Mouse (Mus musculus) embryonic fibroblast, embryonic 13.5 days (primary cell): ENCODE data around the gene Lmod2.

Source experiments
- CTCF ChIP-seq: IDR thresholded peaks from 2 replicates; pipeline ENCODE4 v1.5.1; 2011; ENCODE audit warnings: mild to moderate bottlenecking, control low read depth, low read length, moderate library complexity, borderline replicate concordance; ENCODE audit not compliant: insufficient read depth
- POLR2A ChIP-seq: IDR thresholded peaks from 2 replicates; pipeline ENCODE4 v1.6.1; 2011; ENCODE audit warnings: low read depth, mild to moderate bottlenecking, control low read depth, low read length, moderate library complexity

DNA sequence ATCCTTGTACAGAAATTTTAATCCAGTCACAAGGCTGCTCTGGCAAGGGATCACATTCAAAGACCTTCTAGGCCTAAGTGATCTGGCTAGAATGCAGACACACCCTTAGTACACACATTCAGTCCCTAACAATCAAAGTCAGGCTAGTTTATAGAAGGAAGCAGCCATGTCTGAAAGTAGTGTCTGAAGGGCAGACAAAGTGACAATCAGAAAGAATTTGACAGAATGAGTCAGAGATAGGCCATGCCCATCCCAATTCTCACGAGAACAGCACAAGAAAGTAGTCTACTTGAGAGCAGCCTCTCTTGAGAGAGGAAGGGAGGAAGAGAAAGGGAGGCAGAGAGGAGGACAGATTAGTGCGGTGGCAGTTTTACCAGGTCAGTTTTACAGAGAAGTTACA is 24.5 kb downstream of the Lmod2 start:
- TF ChIP-seq CTCF (no peak), POLR2A (no peak)
